Mouse (Mus musculus) megakaryocyte, embryonic 14.5 days (primary cell): ENCODE data around the gene Lax1.

ENCODE experiments used
- FLI1 ChIP-seq: IDR thresholded peaks from 2 replicates; pipeline ENCODE4 v1.6.1; 2012; ENCODE audit warnings: low read length, inconsistent platforms, mixed read lengths
- GATA1 ChIP-seq: IDR thresholded peaks from 3 replicates; pipeline ENCODE4 v1.6.1; 2012; ENCODE audit warnings: mixed read lengths, low read length, inconsistent platforms, borderline replicate concordance

- TF ChIP-seq GATA1 (no peak), FLI1 (no peak)
These were observed 44.3 kb downstream of the Lax1 start for GRCm38 (mm10) chr1:133645652-133646051.
